Mouse (Mus musculus) forebrain, embryonic 15.5 days (tissue): ENCODE measurements at regions not wholly inside any gene's neighbourhood (a gene's known extent, or its start where the extent isn't known, plus 50 kb on each side); places are given as distances from the start of the nearest gene placed in this dataset.
A peak's percentile ranks its signal among the peaks of the same experiment; 100 is the strongest.

ENCODE experiments used
- ATAC-seq: fragments of 200-750 bp; cut with Nextera tagmentation; replicated peaks from 2 replicates; pipeline ENCODE4 v1.8.0; 2017; ENCODE audit warnings: mild to moderate bottlenecking, moderate TSS enrichment, moderate library complexity
- H3K27ac ChIP-seq: fragments of 300-500 bp; sonication (generic); replicated peaks from 2 replicates; pipeline ENCODE4 v1.5.1; 2015; ENCODE audit warnings: mild to moderate bottlenecking, inconsistent platforms
- H3K27me3 ChIP-seq: fragments of 300-500 bp; sonication (generic); 2 replicates; pipeline ENCODE4 v1.6.1; 2015; ENCODE audit warnings: inconsistent platforms
- H3K36me3 ChIP-seq: fragments of 300-500 bp; sonication (generic); 2 replicates; pipeline ENCODE4 v1.6.1; 2015; ENCODE audit warnings: mild to moderate bottlenecking, inconsistent platforms
- H3K4me1 ChIP-seq: fragments of 300-500 bp; sonication (generic); 2 replicates; pipeline ENCODE4 v1.6.1; 2015; ENCODE audit warnings: inconsistent platforms
- H3K4me2 ChIP-seq: fragments of 300-500 bp; sonication (generic); replicated peaks from 2 replicates; pipeline ENCODE4 v1.6.1; 2015; ENCODE audit warnings: mild to moderate bottlenecking, inconsistent platforms
- H3K4me3 ChIP-seq: fragments of 300-500 bp; sonication (generic); 2 replicates; pipeline ENCODE4 v1.5.1; 2015; ENCODE audit warnings: mild to moderate bottlenecking, inconsistent platforms
- H3K9ac ChIP-seq: fragments of 300-500 bp; sonication (generic); replicated peaks from 2 replicates; pipeline ENCODE4 v1.6.1; 2015; ENCODE audit warnings: mild to moderate bottlenecking, inconsistent platforms
- H3K9me3 ChIP-seq: fragments of 300-500 bp; sonication (generic); 2 replicates; pipeline ENCODE4 v1.6.1; 2016; ENCODE audit warnings: inconsistent platforms
- WGBS: fragments of 180-500 bp; shearing (Covaris S2); methylation state at CpG from one replicate; pipeline ENCODE4 v1.1.7; 2015; ENCODE audit warnings: mixed read lengths; 5-methylcytosine and 5-hydroxymethylcytosine counted together

GRCm38 (mm10) chr7:121214181-121214580, 132.7 kb downstream of the Otoa start:
- Histone ChIP-seq H3K4me2 (peak overlapping the region; percentile 7; the same call in 1 of the 2 replicates), H3K27ac (peak overlapping the region; percentile 62), H3K4me3 (no peak overlapping the region), H3K9me3 (no peaks in the 10 kb centered on the region), H3K36me3 (no peaks in the 10 kb centered on the region), H3K4me1 (peaks cover 25% of the 10 kb centered on the region), H3K27me3 (no peaks in the 10 kb centered on the region), H3K9ac (no peak overlapping the region)
- WGBS, result 18% methylated on average over 8 of the region's 8 CpGs
- 0 out of 2 replicates have a peak, but pooled peaks have one; percentile 60 for ATAC-seq

- peak overlapping the region; percentile 62 for H3K27ac ChIP-seq
Measured at GRCm38 (mm10) chr7:121215032-121215431, 133.6 kb downstream of the Otoa start.

GRCm38 (mm10) chr7:121215735-121216134, 134.3 kb downstream of the Otoa start:
- H3K4me1 ChIP-seq, result peaks cover 25% of the 10 kb centered on the region
- WGBS, result 60% methylated on average over 1 of the region's 1 CpGs
- H3K27me3 ChIP-seq, result no peaks in the 10 kb centered on the region
- 0 out of 2 replicates have a peak overlapping the region, but pooled peaks have one; percentile 62 for H3K27ac ChIP-seq
- no peak for ATAC-seq
- no peak overlapping the region for H3K9ac ChIP-seq
- H3K4me2 ChIP-seq, result no peak overlapping the region
- no peak overlapping the region for H3K4me3 ChIP-seq
- no peaks in the 10 kb centered on the region for H3K9me3 ChIP-seq
- no peaks in the 10 kb centered on the region for H3K36me3 ChIP-seq

More at GRCm38 (mm10) chr7:121215032-121215431, 133.6 kb downstream of the Otoa start:
- Histone ChIP-seq H3K27me3 (no peaks in the 10 kb centered on the region), H3K9me3 (no peaks in the 10 kb centered on the region), H3K4me3 (no peak overlapping the region), H3K36me3 (no peaks in the 10 kb centered on the region), H3K4me2 (no peak overlapping the region), H3K9ac (no peak overlapping the region), H3K4me1 (peaks cover 25% of the 10 kb centered on the region)
- no peak for ATAC-seq
- WGBS, result 88% methylated on average over 3 of the region's 3 CpGs

GRCm38 (mm10) chr7:121218031-121218430, 136.6 kb downstream of the Otoa start:
- H3K4me3 ChIP-seq, result no peak overlapping the region
- H3K36me3 ChIP-seq, result no peaks in the 10 kb centered on the region
- H3K4me2 ChIP-seq, result no peak overlapping the region
- no peak overlapping the region for H3K9ac ChIP-seq
- no peak overlapping the region for H3K27ac ChIP-seq
- peaks cover 19% of the 10 kb centered on the region for H3K4me1 ChIP-seq
- no peak for ATAC-seq
- no peaks in the 10 kb centered on the region for H3K9me3 ChIP-seq
- 83% methylated on average over 10 of the region's 10 CpGs for WGBS
- no peaks in the 10 kb centered on the region for H3K27me3 ChIP-seq

GRCm38 (mm10) chr7:121221158-121221557, 139.7 kb downstream of the Otoa start:
- no peaks in the 10 kb centered on the region for H3K27me3 ChIP-seq

GRCm38 (mm10) chr7:121231881-121232280, 150.4 kb downstream of the Otoa start:
- Histone ChIP-seq H3K9me3 (no peaks in the 10 kb centered on the region), H3K4me3 (no peak overlapping the region), H3K27ac (no peak overlapping the region), H3K9ac (no peak overlapping the region), H3K36me3 (no peaks in the 10 kb centered on the region), H3K4me2 (no peak overlapping the region), H3K4me1 (no peaks in the 10 kb centered on the region), H3K27me3 (no peaks in the 10 kb centered on the region)
- no peak for ATAC-seq
- WGBS, result 76% methylated on average over 3 of the region's 3 CpGs

More at GRCm38 (mm10) chr7:121221158-121221557, 139.7 kb downstream of the Otoa start:
- Histone ChIP-seq H3K4me1 (no peaks in the 10 kb centered on the region), H3K36me3 (no peaks in the 10 kb centered on the region), H3K4me3 (no peak overlapping the region), H3K27ac (no peak overlapping the region), H3K4me2 (no peak overlapping the region), H3K9me3 (no peaks in the 10 kb centered on the region), H3K9ac (no peak overlapping the region)
- ATAC-seq, result no peak
- WGBS, result 90% methylated on average over 7 of the region's 7 CpGs

- 85% methylated on average over 6 of the region's 6 CpGs for WGBS
- Histone ChIP-seq H3K4me1 (no peaks in the 10 kb centered on the region), H3K36me3 (no peaks in the 10 kb centered on the region), H3K4me3 (no peak overlapping the region), H3K27ac (no peak overlapping the region), H3K4me2 (no peak overlapping the region), H3K9me3 (no peaks in the 10 kb centered on the region), H3K27me3 (no peaks in the 10 kb centered on the region), H3K9ac (no peak overlapping the region)
- no peak for ATAC-seq
Measured at GRCm38 (mm10) chr7:121234831-121235230, 153.4 kb downstream of the Otoa start.

- Histone ChIP-seq H3K27me3 (no peaks in the 10 kb centered on the region), H3K9ac (no peak overlapping the region), H3K36me3 (no peaks in the 10 kb centered on the region), H3K27ac (no peak overlapping the region), H3K4me2 (no peak overlapping the region), H3K4me1 (no peaks in the 10 kb centered on the region), H3K9me3 (no peaks in the 10 kb centered on the region), H3K4me3 (no peak overlapping the region)
- no peak for ATAC-seq
- WGBS, result 79% methylated on average over 6 of the region's 6 CpGs
Measured at GRCm38 (mm10) chr7:121239731-121240130, 151.9 kb upstream of the Hs3st2 start.

- 82% methylated on average over 6 of the region's 6 CpGs for WGBS
Measured at GRCm38 (mm10) chr7:121247845-121248244, 143.8 kb upstream of the Hs3st2 start.

GRCm38 (mm10) chr7:121257466-121257865, 134.2 kb upstream of the Hs3st2 start:
- H3K36me3 ChIP-seq, result no peaks in the 10 kb centered on the region
- no peaks in the 10 kb centered on the region for H3K27me3 ChIP-seq
- H3K4me1 ChIP-seq, result no peaks in the 10 kb centered on the region
- WGBS, result 77% methylated on average over 2 of the region's 2 CpGs
- H3K4me3 ChIP-seq, result no peak overlapping the region
- H3K27ac ChIP-seq, result no peak overlapping the region
- H3K4me2 ChIP-seq, result no peak overlapping the region
- H3K9ac ChIP-seq, result no peak overlapping the region
- H3K9me3 ChIP-seq, result no peaks in the 10 kb centered on the region
- no peak for ATAC-seq

More at GRCm38 (mm10) chr7:121247845-121248244, 143.8 kb upstream of the Hs3st2 start:
- ATAC-seq, result no peak
- Histone ChIP-seq H3K36me3 (no peaks in the 10 kb centered on the region), H3K4me3 (no peak overlapping the region), H3K27me3 (no peaks in the 10 kb centered on the region), H3K4me1 (no peaks in the 10 kb centered on the region), H3K4me2 (no peak overlapping the region), H3K9me3 (no peaks in the 10 kb centered on the region), H3K27ac (no peak overlapping the region), H3K9ac (no peak overlapping the region)

GRCm38 (mm10) chr7:121258826-121259496, 132.7 kb upstream of the Hs3st2 start:
- 50% methylated on average over 12 of the region's 12 CpGs for WGBS
- Histone ChIP-seq H3K4me1 (no peaks in the 10 kb centered on the region), H3K9ac (no peak overlapping the region), H3K36me3 (no peaks in the 10 kb centered on the region), H3K27ac (no peak overlapping the region), H3K9me3 (no peaks in the 10 kb centered on the region), H3K27me3 (no peaks in the 10 kb centered on the region), H3K4me3 (no peak overlapping the region), H3K4me2 (no peak overlapping the region)
- ATAC-seq, result no peak

- Histone ChIP-seq H3K27ac (no peak overlapping the region), H3K36me3 (no peaks in the 10 kb centered on the region), H3K4me3 (no peak overlapping the region), H3K4me2 (no peak overlapping the region), H3K4me1 (no peaks in the 10 kb centered on the region), H3K27me3 (no peaks in the 10 kb centered on the region), H3K9me3 (no peaks in the 10 kb centered on the region), H3K9ac (no peak overlapping the region)
- 93% methylated on average over 21 of the region's 21 CpGs for WGBS
- no peak for ATAC-seq
Measured at GRCm38 (mm10) chr7:121259497-121260009, 132.1 kb upstream of the Hs3st2 start.

GRCm38 (mm10) chr7:121269358-121269757, 122.3 kb upstream of the Hs3st2 start:
- no peak for ATAC-seq
- H3K4me3 ChIP-seq, result no peak overlapping the region
- no peak overlapping the region for H3K4me2 ChIP-seq
- no peaks in the 10 kb centered on the region for H3K27me3 ChIP-seq
- WGBS, result 82% methylated on average over 2 of the region's 2 CpGs
- H3K4me1 ChIP-seq, result no peaks in the 10 kb centered on the region
- H3K9ac ChIP-seq, result no peak overlapping the region
- no peaks in the 10 kb centered on the region for H3K9me3 ChIP-seq
- no peak overlapping the region for H3K27ac ChIP-seq
- no peaks in the 10 kb centered on the region for H3K36me3 ChIP-seq
